Mouse (Mus musculus): ENCODE results near the gene Parp3. TPM values are rescaled to one million over a fixed set of nuclear protein-coding genes. Genes with fewer than 3 reads are reported as not detected.

Parp3 gene
- polyA plus RNA-seq, 1 experiment, result 26.8 TPM

- peaks cover 31% of the 10 kb centered on the region for H3K79me2 ChIP-seq (ENCODE audit: control insufficient read depth, insufficient read depth)
- no peaks in the 10 kb centered on the region for H3K36me3 ChIP-seq (ENCODE audit: control insufficient read depth, insufficient read depth)
- peaks cover 31% of the 10 kb centered on the region for H3K79me3 ChIP-seq (ENCODE audit: low read depth)
- H3K4me3 ChIP-seq (ENCODE audit: insufficient read depth, poor library complexity, severe bottlenecking), result no peak overlapping the region
- TF ChIP-seq MYOG (IDR thresholded peaks at IDR 0.05; ENCODE audit: control insufficient read depth, extremely low read depth, insufficient read length), result no peak
- TF ChIP-seq FOSL1 (IDR thresholded peaks at IDR 0.05; ENCODE audit: insufficient read depth, low read length, poor library complexity, severe bottlenecking), result no peak
- TF ChIP-seq MAX (IDR thresholded peaks at IDR 0.05), result no peak
- TF ChIP-seq CTCF (IDR thresholded peaks at IDR 0.05; ENCODE audit: control insufficient read depth, insufficient read depth, insufficient read length), result no peak
- TF ChIP-seq CEBPB (IDR thresholded peaks at IDR 0.05; ENCODE audit: low read depth), result no peak
- TF ChIP-seq USF1 (IDR thresholded peaks at IDR 0.05; ENCODE audit: low read depth), result no peak
- TF ChIP-seq MYOD1 (IDR thresholded peaks at IDR 0.05; ENCODE audit: control insufficient read depth, insufficient read length, low read depth), result no peak
- no peak overlapping the region for H3ac ChIP-seq (ENCODE audit: control insufficient read depth, insufficient read length, low read depth)
- H3K27me3 ChIP-seq (ENCODE audit: control insufficient read depth, insufficient read depth, insufficient read length), result no peaks in the 10 kb centered on the region
These were observed 24.9 kb downstream of the Parp3 start for GRCm38 (mm10) chr9:106451899-106452298.

GRCm38 (mm10) chr9:106451298-106451697 is 25.5 kb downstream of the Parp3 start:
- no peaks in the 10 kb centered on the region for H3K27me3 ChIP-seq (ENCODE audit: control insufficient read depth, insufficient read depth, insufficient read length)
- peaks cover 25% of the 10 kb centered on the region for H3K79me2 ChIP-seq (ENCODE audit: control insufficient read depth, insufficient read depth)
- peaks cover 26% of the 10 kb centered on the region for H3K79me3 ChIP-seq (ENCODE audit: low read depth)
- no peak overlapping the region for H3K4me3 ChIP-seq (ENCODE audit: insufficient read depth, poor library complexity, severe bottlenecking)
- TF ChIP-seq USF1 (IDR thresholded peaks at IDR 0.05; ENCODE audit: low read depth) (no peak), CTCF (IDR thresholded peaks at IDR 0.05; ENCODE audit: control insufficient read depth, insufficient read depth, insufficient read length) (no peak), MYOD1 (IDR thresholded peaks at IDR 0.05; ENCODE audit: control insufficient read depth, insufficient read length, low read depth) (no peak), MAX (IDR thresholded peaks at IDR 0.05) (no peak), CEBPB (IDR thresholded peaks at IDR 0.05; ENCODE audit: low read depth) (no peak), FOSL1 (IDR thresholded peaks at IDR 0.05; ENCODE audit: insufficient read depth, low read length, poor library complexity, severe bottlenecking) (no peak)
- H3K36me3 ChIP-seq (ENCODE audit: control insufficient read depth, insufficient read depth), result no peaks in the 10 kb centered on the region
- no peak overlapping the region for H3ac ChIP-seq (ENCODE audit: control insufficient read depth, insufficient read length, low read depth)

GRCm38 (mm10) chr9:106450661-106451060 is 26.1 kb downstream of the Parp3 start:
- H3K36me3 ChIP-seq (ENCODE audit: control insufficient read depth, insufficient read depth), result no peaks in the 10 kb centered on the region
- H3K79me2 ChIP-seq (ENCODE audit: control insufficient read depth, insufficient read depth), result peaks cover 19% of the 10 kb centered on the region
- TF ChIP-seq CEBPB (IDR thresholded peaks at IDR 0.05; ENCODE audit: low read depth) (no peak), MYOG (IDR thresholded peaks at IDR 0.05; ENCODE audit: control insufficient read depth, extremely low read depth, insufficient read length) (no peak), MYOD1 (IDR thresholded peaks at IDR 0.05; ENCODE audit: control insufficient read depth, insufficient read length, low read depth) (no peak), MAX (IDR thresholded peaks at IDR 0.05) (no peak), CTCF (IDR thresholded peaks at IDR 0.05; ENCODE audit: control insufficient read depth, insufficient read depth, insufficient read length) (no peak), FOSL1 (IDR thresholded peaks at IDR 0.05; ENCODE audit: insufficient read depth, low read length, poor library complexity, severe bottlenecking) (no peak), USF1 (IDR thresholded peaks at IDR 0.05; ENCODE audit: low read depth) (no peak)
- H3K27me3 ChIP-seq (ENCODE audit: control insufficient read depth, insufficient read depth, insufficient read length), result no peaks in the 10 kb centered on the region
- peaks cover 20% of the 10 kb centered on the region for H3K79me3 ChIP-seq (ENCODE audit: low read depth)
- H3K4me3 ChIP-seq (ENCODE audit: insufficient read depth, poor library complexity, severe bottlenecking), result no peak overlapping the region
- no peak overlapping the region for H3ac ChIP-seq (ENCODE audit: control insufficient read depth, insufficient read length, low read depth)

- Histone ChIP-seq H3K79me2 (ENCODE audit: control insufficient read depth, insufficient read depth) (peaks cover 12% of the 10 kb centered on the region), H3K36me3 (ENCODE audit: control insufficient read depth, insufficient read depth) (no peaks in the 10 kb centered on the region), H3K27me3 (ENCODE audit: control insufficient read depth, insufficient read depth, insufficient read length) (no peaks in the 10 kb centered on the region), H3ac (ENCODE audit: control insufficient read depth, insufficient read length, low read depth) (no peak overlapping the region), H3K79me3 (ENCODE audit: low read depth) (peaks cover 13% of the 10 kb centered on the region), H3K4me3 (ENCODE audit: insufficient read depth, poor library complexity, severe bottlenecking) (no peak overlapping the region)
- TF ChIP-seq FOSL1 (IDR thresholded peaks at IDR 0.05; ENCODE audit: insufficient read depth, low read length, poor library complexity, severe bottlenecking) (no peak), CEBPB (IDR thresholded peaks at IDR 0.05; ENCODE audit: low read depth) (no peak)
These were observed 26.8 kb downstream of the Parp3 start for GRCm38 (mm10) chr9:106449947-106450346.

GRCm38 (mm10) chr9:106448498-106449031 is 28.2 kb downstream of the Parp3 start:
- Histone ChIP-seq H3ac (ENCODE audit: control insufficient read depth, insufficient read length, low read depth) (peak overlapping the region; percentile 73), H3K4me3 (ENCODE audit: insufficient read depth, poor library complexity, severe bottlenecking) (peak overlapping the region; percentile 48), H3K79me2 (ENCODE audit: control insufficient read depth, insufficient read depth) (no peaks in the 10 kb centered on the region), H3K36me3 (ENCODE audit: control insufficient read depth, insufficient read depth) (no peaks in the 10 kb centered on the region), H3K79me3 (ENCODE audit: low read depth) (peaks cover 4% of the 10 kb centered on the region), H3K27me3 (ENCODE audit: control insufficient read depth, insufficient read depth, insufficient read length) (no peaks in the 10 kb centered on the region)
- TF ChIP-seq CTCF (IDR thresholded peaks at IDR 0.05; ENCODE audit: control insufficient read depth, insufficient read depth, insufficient read length), result peak; percentile 67
- TF ChIP-seq MAX (IDR thresholded peaks at IDR 0.05), result peak; percentile 18
- TF ChIP-seq USF1 (IDR thresholded peaks at IDR 0.05; ENCODE audit: low read depth), result no peak

- no peaks in the 10 kb centered on the region for H3K27me3 ChIP-seq (ENCODE audit: control insufficient read depth, insufficient read depth, insufficient read length)
- peak overlapping the region; percentile 13 for H3ac ChIP-seq (ENCODE audit: control insufficient read depth, insufficient read length, low read depth)
- TF ChIP-seq CTCF (IDR thresholded peaks at IDR 0.05; ENCODE audit: control insufficient read depth, insufficient read depth, insufficient read length) (no peak), CEBPB (IDR thresholded peaks at IDR 0.05; ENCODE audit: low read depth) (no peak), USF1 (IDR thresholded peaks at IDR 0.05; ENCODE audit: low read depth) (no peak), MYOD1 (IDR thresholded peaks at IDR 0.05; ENCODE audit: control insufficient read depth, insufficient read length, low read depth) (no peak), MYOG (IDR thresholded peaks at IDR 0.05; ENCODE audit: control insufficient read depth, extremely low read depth, insufficient read length) (no peak), MAX (IDR thresholded peaks at IDR 0.05) (no peak), FOSL1 (IDR thresholded peaks at IDR 0.05; ENCODE audit: insufficient read depth, low read length, poor library complexity, severe bottlenecking) (no peak)
- H3K79me3 ChIP-seq (ENCODE audit: low read depth), result peaks cover 4% of the 10 kb centered on the region
- no peaks in the 10 kb centered on the region for H3K36me3 ChIP-seq (ENCODE audit: control insufficient read depth, insufficient read depth)
- no peak overlapping the region for H3K4me3 ChIP-seq (ENCODE audit: insufficient read depth, poor library complexity, severe bottlenecking)
- H3K79me2 ChIP-seq (ENCODE audit: control insufficient read depth, insufficient read depth), result no peaks in the 10 kb centered on the region
These were observed 28.8 kb downstream of the Parp3 start for GRCm38 (mm10) chr9:106447951-106448350.
